Comparison of ENCODE assay signal across 14 mouse cellular contexts in the genomic region with DNA sequence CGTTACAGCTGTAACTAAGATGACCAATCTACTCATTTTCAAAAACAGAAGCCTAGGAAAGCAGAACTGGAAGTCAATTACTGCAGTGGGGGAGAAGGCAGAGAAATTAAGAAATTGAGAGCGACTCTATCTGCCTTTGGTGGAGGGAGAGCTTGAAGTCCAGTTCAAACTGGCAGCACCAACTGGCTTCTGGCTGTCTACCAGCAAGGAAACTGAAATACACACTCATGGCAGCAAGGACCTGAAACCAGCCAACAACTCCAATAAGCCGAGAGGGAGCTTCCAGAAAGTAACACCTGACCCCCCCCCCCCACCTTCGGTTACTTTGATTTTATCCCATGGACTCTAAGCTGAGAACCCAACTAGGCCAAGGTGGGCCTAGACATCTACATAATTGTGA.
DNase-seq lines count a peak whose midpoint lies in the region.
"Had no signal": no experiment of that assay in that cellular context is flagged by ENCODE, and none has a peak within 500 bp of the region (broad histone marks: within the 10 kb centered on the region; RNA-seq: fewer than 3 reads in every experiment).

No protein-coding gene starts in this region.

- DNase-seq in adrenal gland, postnatal 10 days, result peak; percentile 24
- no peak for DNase-seq in adrenal gland, adult 18-20 months (ENCODE audit: low spot score in 2 of 2)
- DNase-seq in gastrocnemius, adult 18-20 months (ENCODE audit: low spot score), result peak; percentile 83
- no peak for DNase-seq in gastrocnemius, postnatal 4 days (ENCODE audit: low spot score in 2 of 2)
- peak; percentile 68 to 77 for DNase-seq in gastrocnemius, adult 8-10 months (ENCODE audit: low spot score in 2 of 2)
- DNase-seq in gastrocnemius, postnatal 36 days, result peak; percentile 29 to 44
- DNase-seq in left cerebral cortex, adult 18-20 months (ENCODE audit: low spot score in 2 of 2), result no peak
- no peak for DNase-seq in thymus, postnatal 10 days (ENCODE audit: low spot score in 2 of 2)
- DNase-seq: B cell, adult 2 months; cerebellum, adult 11 months; cerebellum, adult 8-10 months; embryo, embryonic 11 days; heart, adult 11 months; heart, postnatal 36 days had no signal

- intact Hi-C loops in gastrocnemius, postnatal 36 days (cut with DNase I), result no loop called here

Comparison
In these comparisons a context has a peak if more than half of its experiments do, and no peak if none do; other contexts are left out.
1. DNase-seq: peak in adrenal gland, postnatal 10 days (single experiment), gastrocnemius, adult 18-20 months (single experiment), gastrocnemius, adult 8-10 months (2 of 2) and gastrocnemius, postnatal 36 days (2 of 2); none in adrenal gland, adult 18-20 months (0 of 2), gastrocnemius, postnatal 4 days (0 of 2), left cerebral cortex, adult 18-20 months (0 of 2) and thymus, postnatal 10 days (0 of 2).